Mouse (Mus musculus) cortical plate, adult 2 months (tissue): ENCODE data around the gene Stxbp5l.

Experiments
- CTCF ChIP-seq: fragments of 200-500 bp; IDR thresholded peaks from 2 replicates; pipeline ENCODE4 v1.5.1; 2011; ENCODE audit warnings: mild to moderate bottlenecking, control low read depth, low read length; ENCODE audit not compliant: insufficient read depth; ENCODE audit errors: extremely low read depth
- POLR2A ChIP-seq: fragments of 200-500 bp; IDR thresholded peaks from 2 replicates; pipeline ENCODE4 v1.6.1; 2011; ENCODE audit warnings: mild to moderate bottlenecking, low read length, control low read depth; ENCODE audit not compliant: insufficient read depth; ENCODE audit errors: extremely low read depth

- TF ChIP-seq CTCF (no peak), POLR2A (0 out of 2 replicates have a peak, but pooled peaks have one; percentile 30)
Measured at GRCm38 (mm10) chr16:37384369-37384768, 393 bp downstream of the Stxbp5l start.
